Mouse (Mus musculus): ENCODE data around the gene Pcgf2.

GRCm38 (mm10) chr11:97723709-97724108 lies 23.4 kb upstream of the Pcgf2 start:
- TF ChIP-seq GATA1 (IDR thresholded peaks at IDR 0.05; ENCODE audit: borderline replicate concordance, low read length), result no peak
- TF ChIP-seq CTCF (IDR thresholded peaks at IDR 0.05; ENCODE audit: low read depth, low read length), result no peak
- no peak for TF ChIP-seq TAL1 (conservative IDR thresholded peaks at IDR 0.05; ENCODE audit: low read depth, low read length)
- TF ChIP-seq POLR2AphosphoS5 (IDR thresholded peaks at IDR 0.05; ENCODE audit: insufficient replicate concordance, low read depth, low read length), result no peak
- no peak for TF ChIP-seq GATA2 (IDR thresholded peaks at IDR 0.05; ENCODE audit: borderline replicate concordance, low read depth, low read length)
